Mouse (Mus musculus) testis, adult 2 months (tissue): ENCODE results near the gene 2310030G06Rik.

Experiments used
- CTCF ChIP-seq: fragments of 200-500 bp; IDR thresholded peaks from 2 replicates; pipeline ENCODE4 v1.5.1; 2012; ENCODE audit warnings: low read depth, mild to moderate bottlenecking, inconsistent platforms, low read length, moderate library complexity; ENCODE audit not compliant: control insufficient read depth, insufficient read depth, insufficient replicate concordance
- POLR2A ChIP-seq: fragments of 200-500 bp; IDR thresholded peaks from 2 replicates; pipeline ENCODE4 v1.6.1; 2012; ENCODE audit warnings: low read depth, mild to moderate bottlenecking, inconsistent platforms, low read length, moderate library complexity; ENCODE audit not compliant: control insufficient read depth

DNA sequence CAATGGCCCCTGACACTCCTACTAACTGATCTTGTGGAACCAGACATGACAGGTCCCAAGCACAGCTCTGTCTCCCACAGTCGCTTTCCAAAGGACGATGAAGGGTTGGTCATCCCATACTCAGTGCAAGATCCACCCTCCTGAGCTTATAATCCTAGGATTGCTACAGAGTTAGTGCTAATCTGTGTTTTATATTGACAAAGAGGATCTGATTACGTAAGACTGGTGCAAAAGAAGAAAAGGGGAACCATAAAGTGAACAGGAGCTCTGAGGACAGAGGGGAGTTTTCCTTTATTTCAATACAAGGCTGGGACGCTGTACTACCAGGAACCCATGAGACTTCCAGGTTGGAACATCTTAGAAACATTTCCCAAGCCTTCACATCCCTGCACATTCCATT lies 35.0 kb downstream of the 2310030G06Rik start:
- no peak for TF ChIP-seq POLR2A
- no peak for TF ChIP-seq CTCF
